Mouse (Mus musculus) thymus, adult 2 months (tissue): ENCODE measurements around the gene Erbb3. TPM values are rescaled to one million over a fixed set of nuclear protein-coding genes. Genes with fewer than 3 reads are reported as not detected.

Source experiments
- DNase-seq: peaks from one replicate; pipeline ENCODE4 v3.0.0; 2021
- H3K27ac ChIP-seq: fragments of 200-500 bp; 2 replicates; pipeline ENCODE4 v1.5.1; 2012; ENCODE audit warnings: low read length, control low read depth; ENCODE audit not compliant: control insufficient read depth, insufficient read depth
- H3K27me3 ChIP-seq: fragments of 200-500 bp; 2 replicates; pipeline ENCODE4 v1.6.1; 2012; ENCODE audit warnings: mild to moderate bottlenecking, low read length, moderate library complexity, mixed read lengths; ENCODE audit not compliant: control insufficient read depth, insufficient read depth
- H3K36me3 ChIP-seq: fragments of 200-500 bp; 2 replicates; pipeline ENCODE4 v1.6.1; 2012; ENCODE audit warnings: mild to moderate bottlenecking, low read length, moderate library complexity; ENCODE audit not compliant: control insufficient read depth, insufficient read depth
- H3K4me1 ChIP-seq: fragments of 200-500 bp; replicated peaks from 2 replicates; pipeline ENCODE4 v1.6.1; 2012; ENCODE audit warnings: low read length; ENCODE audit not compliant: control insufficient read depth, insufficient read depth
- H3K4me3 ChIP-seq: fragments of 200-500 bp; 2 replicates; pipeline ENCODE4 v1.5.1; 2012; ENCODE audit warnings: mild to moderate bottlenecking, low read length, control low read depth, moderate library complexity; ENCODE audit not compliant: control insufficient read depth, insufficient read depth
- CTCF ChIP-seq: fragments of 200-500 bp; IDR thresholded peaks from 2 replicates; pipeline ENCODE4 v1.5.1; 2012; ENCODE audit warnings: mild to moderate bottlenecking, control low read depth, low read length, moderate library complexity, borderline replicate concordance; ENCODE audit not compliant: control insufficient read depth, poor library complexity, insufficient read depth; ENCODE audit errors: extremely low read depth
- POLR2A ChIP-seq: fragments of 200-500 bp; IDR thresholded peaks from 2 replicates; pipeline ENCODE4 v1.6.1; 2012; ENCODE audit warnings: mild to moderate bottlenecking, low read length, control low read depth, moderate library complexity; ENCODE audit not compliant: control insufficient read depth, poor library complexity, insufficient read depth; ENCODE audit errors: extremely low read depth
- WGBS: fragments of 180-500 bp; shearing (Covaris S2); methylation state at CpG from one replicate; pipeline ENCODE4 v1.1.7; 2018; 5-methylcytosine and 5-hydroxymethylcytosine counted together
- polyA plus RNA-seq: library from polyadenylated mRNA; depleted of rRNA; stranded (reverse); fragments of >200 nt; gene quantifications from 2 replicates; pipeline ENCODE4 v1.2.3, GENCODE M21; 2012; rRNA removed

The Erbb3 gene
- polyA plus RNA-seq, 1 experiment, result 2.8 TPM

GRCm38 (mm10) chr10:128524111-128524731 is 65.2 kb downstream of the Erbb3 start:
- Histone ChIP-seq H3K4me3 (peak overlapping the region; percentile 90), H3K4me1 (peaks cover 8% of the 10 kb centered on the region; the same call in 1 of the 2 replicates), H3K27ac (peak overlapping the region; percentile 80), H3K27me3 (no peaks in the 10 kb centered on the region), H3K36me3 (peaks cover 12% of the 10 kb centered on the region)
- TF ChIP-seq CTCF (no peak), POLR2A (0 out of 2 replicates have a peak, but pooled peaks have one; percentile 34)
- WGBS, result 16% methylated on average over 11 of the region's 11 CpGs
- peak; percentile 47 for DNase-seq

- Histone ChIP-seq H3K27me3 (no peaks in the 10 kb centered on the region), H3K36me3 (peaks cover 20% of the 10 kb centered on the region), H3K4me1 (peaks cover 8% of the 10 kb centered on the region; the same call in 1 of the 2 replicates), H3K4me3 (no peak overlapping the region), H3K27ac (no peak overlapping the region)
- DNase-seq, result no peak
- 88% methylated on average over 6 of the region's 6 CpGs for WGBS
- TF ChIP-seq POLR2A (no peak), CTCF (no peak)
Measured at GRCm38 (mm10) chr10:128522351-128522750, 67.1 kb downstream of the Erbb3 start.

GRCm38 (mm10) chr10:128520591-128520990 is 68.9 kb downstream of the Erbb3 start:
- Histone ChIP-seq H3K27ac (no peak overlapping the region), H3K4me1 (peaks cover 8% of the 10 kb centered on the region; the same call in 1 of the 2 replicates), H3K36me3 (peaks cover 33% of the 10 kb centered on the region), H3K4me3 (no peak overlapping the region), H3K27me3 (no peaks in the 10 kb centered on the region)
- no peak for DNase-seq
- 97% methylated on average over 16 of the region's 16 CpGs for WGBS
- TF ChIP-seq CTCF, result no peak
- TF ChIP-seq POLR2A, result no peak

- peak; percentile 56 for DNase-seq
- H3K4me3 ChIP-seq, result no peak overlapping the region
- no peak overlapping the region for H3K27ac ChIP-seq
- WGBS, result 93% methylated on average over 7 of the region's 7 CpGs
- peaks cover 44% of the 10 kb centered on the region for H3K36me3 ChIP-seq
- peaks cover 1% of the 10 kb centered on the region; the same call in 1 of the 2 replicates for H3K4me1 ChIP-seq
- TF ChIP-seq POLR2A, result no peak
- peak; percentile 68; the same call in 1 of the 2 replicates for TF ChIP-seq CTCF
- no peaks in the 10 kb centered on the region for H3K27me3 ChIP-seq
Measured at GRCm38 (mm10) chr10:128518833-128519232, 70.6 kb downstream of the Erbb3 start.

Other genes with a start within 250 kb of the Erbb3 start
- gene Coq10a, start 220.7 kb downstream of the Erbb3 start, polyA plus RNA-seq, result 62.9 and 71.7 TPM in 2 replicates
- gene Ankrd52, start 212.5 kb downstream of the Erbb3 start, polyA plus RNA-seq, result 71.0 and 87.0 TPM in 2 replicates
- gene Slc39a5, start 188.4 kb downstream of the Erbb3 start, polyA plus RNA-seq, result 0.53 and 0.65 TPM in 2 replicates
- gene Nabp2, start 178.2 kb downstream of the Erbb3 start, polyA plus RNA-seq, result 18.0 and 20.8 TPM in 2 replicates
- gene Rnf41, start 178.0 kb downstream of the Erbb3 start, polyA plus RNA-seq, result 37.8 and 40.4 TPM in 2 replicates
- gene Smarcc2, start 130.4 kb downstream of the Erbb3 start, polyA plus RNA-seq, result 176 and 211 TPM in 2 replicates
- 445 and 566 TPM in 2 replicates for gene Myl6, start 95.5 kb downstream of the Erbb3 start, polyA plus RNA-seq
- gene Myl6b, start 91.0 kb downstream of the Erbb3 start, polyA plus RNA-seq, result 2.7 and 3.9 TPM in 2 replicates
- 146 and 155 TPM in 2 replicates for gene Esyt1, start 63.8 kb downstream of the Erbb3 start, polyA plus RNA-seq
- 25.6 and 27.1 TPM in 2 replicates for gene Zc3h10, start 41.9 kb downstream of the Erbb3 start, polyA plus RNA-seq
- 1,821 and 2,108 TPM in 2 replicates for gene Rpl41, start 40.3 kb downstream of the Erbb3 start, polyA plus RNA-seq
- 46.8 and 52.9 TPM in 2 replicates for gene Pa2g4, start 23.7 kb downstream of the Erbb3 start, polyA plus RNA-seq
- 988 and 1,135 TPM in 2 replicates for gene Rps26, start 37.1 kb upstream of the Erbb3 start, polyA plus RNA-seq
- gene Ikzf4, start 56.3 kb upstream of the Erbb3 start, polyA plus RNA-seq, result 6.7 and 8.6 TPM in 2 replicates
- gene Suox, start 84.4 kb upstream of the Erbb3 start, polyA plus RNA-seq, result 19.1 and 21.3 TPM in 2 replicates
- gene Rab5b, start 106.6 kb upstream of the Erbb3 start, polyA plus RNA-seq, result 73.8 and 86.1 TPM in 2 replicates
- 1.0 TPM in 2 replicates for gene Pmel, start 114.5 kb upstream of the Erbb3 start, polyA plus RNA-seq
- gene Cdk2, start 115.4 kb upstream of the Erbb3 start, polyA plus RNA-seq, result 87.6 and 100 TPM in 2 replicates
- 326 and 374 TPM in 2 replicates for gene Dgka, start 155.2 kb upstream of the Erbb3 start, polyA plus RNA-seq
- gene Pym1, start 158.2 kb upstream of the Erbb3 start, polyA plus RNA-seq, result 70.0 and 74.9 TPM in 2 replicates
- 1.8 and 3.9 TPM in 2 replicates for gene Mmp19, start 201.3 kb upstream of the Erbb3 start, polyA plus RNA-seq
- gene Dnajc14, start 214.4 kb upstream of the Erbb3 start, polyA plus RNA-seq, result 19.9 and 21.6 TPM in 2 replicates
- gene Tmem198b, start 214.7 kb upstream of the Erbb3 start, polyA plus RNA-seq, result 17.4 and 20.5 TPM in 2 replicates
- 8.5 and 12.3 TPM in 2 replicates for gene Sarnp, start 227.7 kb upstream of the Erbb3 start, polyA plus RNA-seq
- gene Ormdl2, start 232.0 kb upstream of the Erbb3 start, polyA plus RNA-seq, result 68.3 and 82.3 TPM in 2 replicates